Comparison of ENCODE assay signal across 7 mouse cellular contexts in genomic region chr2:170134026-170134690, GRCm38 (mm10). TPM values are rescaled to one million over a fixed set of nuclear protein-coding genes. Genes with fewer than 3 reads are reported as not detected.
DNase-seq lines count a peak whose midpoint lies in the region; ATAC-seq lines count a peak whose summit lies in the region.

No protein-coding gene starts in this region.

- DNase-seq in lung, postnatal 25 days (ENCODE audit: low spot score), result no peak
- peak; percentile 52 for DNase-seq in induced T-regulatory cell, adult 2 months (ENCODE audit: low read depth)
- DNase-seq in naive thymus-derived CD4-positive, alpha-beta T cell, adult 2 months (ENCODE audit: low read depth), result peak; percentile 54
- no peak for DNase-seq in frontal cortex, postnatal 25 days (ENCODE audit: low spot score in 2 of 2)
- no peak for DNase-seq in gastrocnemius, postnatal 4 days (ENCODE audit: low spot score in 2 of 2)

- H3K4me3 ChIP-seq in lung, embryonic 16.5 days (ENCODE audit: low read length), result peak overlapping the region; percentile 49
- H3K4me3 ChIP-seq in embryonic facial prominence, embryonic 15.5 days (replicated peaks), result peak overlapping the region; percentile 86

- H3K9ac ChIP-seq in lung, embryonic 16.5 days (ENCODE audit: low read length), result peak overlapping the region; percentile 74
- H3K9ac ChIP-seq in embryonic facial prominence, embryonic 15.5 days, result no peak overlapping the region; the same call in 1 of the 2 replicates

- no peaks in the 10 kb centered on the region for H3K9me3 ChIP-seq in lung, embryonic 16.5 days (ENCODE audit: control insufficient read depth, low read length)
- H3K9me3 ChIP-seq in embryonic facial prominence, embryonic 15.5 days (replicated peaks), result no peaks in the 10 kb centered on the region

- H3K4me2 ChIP-seq in lung, embryonic 16.5 days (ENCODE audit: low read depth, low read length), result peak overlapping the region; percentile 67
- H3K4me2 ChIP-seq in embryonic facial prominence, embryonic 15.5 days (replicated peaks), result peak overlapping the region; percentile 73

- 17% methylated on average over 12 of the region's 12 CpGs for WGBS in lung, embryonic 16.5 days
- WGBS in embryonic facial prominence, embryonic 15.5 days, result 12% methylated on average over 12 of the region's 12 CpGs

- ATAC-seq in lung, embryonic 16.5 days (ENCODE audit: low read depth), result no peak
- no peak for ATAC-seq in embryonic facial prominence, embryonic 15.5 days (ENCODE audit: insufficient number of reproducible peaks, low FRiP score, low TSS enrichment, low read depth)

- H3K27me3 ChIP-seq in lung, embryonic 16.5 days (ENCODE audit: control insufficient read depth, insufficient read depth, low read depth, low read length), result no peaks in the 10 kb centered on the region
- H3K27me3 ChIP-seq in embryonic facial prominence, embryonic 15.5 days, result no peaks in the 10 kb centered on the region

- peak overlapping the region; percentile 95 for H3K27ac ChIP-seq in lung, embryonic 16.5 days (ENCODE audit: low read length)
- peak overlapping the region; percentile 90 for H3K27ac ChIP-seq in embryonic facial prominence, embryonic 15.5 days (replicated peaks)

- H3K36me3 ChIP-seq in lung, embryonic 16.5 days (ENCODE audit: control insufficient read depth, insufficient read depth, low read length), result no peaks in the 10 kb centered on the region
- H3K36me3 ChIP-seq in embryonic facial prominence, embryonic 15.5 days, result no peaks in the 10 kb centered on the region

- H3K4me1 ChIP-seq in lung, embryonic 16.5 days (replicated peaks; ENCODE audit: control insufficient read depth, insufficient read depth, low read length), result peaks cover 20% of the 10 kb centered on the region
- H3K4me1 ChIP-seq in embryonic facial prominence, embryonic 15.5 days, result peaks cover 25% of the 10 kb centered on the region

RNA-seq across cellular contexts. Expression of gene Zfp217, which starts 13.7 kb away (rescaled TPM):
- 5.2 and 6.1 TPM in 2 replicates for polyA plus RNA-seq in lung, embryonic 16.5 days (2015; fragmentation: Nextera tagmentation; extraction: Ambion mirVana)
- polyA plus RNA-seq in embryonic facial prominence, embryonic 15.5 days (2015; fragmentation: Nextera tagmentation; extraction: Ambion mirVana), result 3.9 and 4.1 TPM in 2 replicates
- total RNA-seq in gastrocnemius, postnatal 4 days (2021), result 10 to 100 TPM; 14.1 to 15.1 TPM

Comparison
In these comparisons a context has a peak if more than half of its experiments do, and no peak if none do; other contexts are left out.
1. DNase-seq: peak in induced T-regulatory cell, adult 2 months (single experiment) and naive thymus-derived CD4-positive, alpha-beta T cell, adult 2 months (single experiment); none in lung, postnatal 25 days (single experiment), frontal cortex, postnatal 25 days (0 of 2) and gastrocnemius, postnatal 4 days (0 of 2).